10 mouse cellular contexts compared by ENCODE assay signal in genomic region chr14:31394822-31395532, GRCm38 (mm10). TPM values are rescaled to one million over a fixed set of nuclear protein-coding genes. Genes with fewer than 3 reads are reported as not detected.
DNase-seq lines count a peak whose midpoint lies in the region; ATAC-seq and TF ChIP-seq lines count a peak whose summit lies in the region.
"Had no signal": no experiment of that assay in that cellular context is flagged by ENCODE, and none has a peak within 500 bp of the region (broad histone marks: within the 10 kb centered on the region; RNA-seq: fewer than 3 reads in every experiment).

No protein-coding gene starts in this region.

- no peak overlapping the region for H3K4me2 ChIP-seq in stomach, embryonic 16.5 days (ENCODE audit: low read depth, low read length)
- H3K4me2 ChIP-seq: hindbrain, embryonic 13.5 days; stomach, embryonic 15.5 days had no signal

- no peak overlapping the region for H3K9ac ChIP-seq in stomach, embryonic 16.5 days (ENCODE audit: low read length)
- H3K9ac ChIP-seq: hindbrain, embryonic 13.5 days; stomach, embryonic 15.5 days had no signal

- no peak for DNase-seq in heart, embryonic 10.5 days (ENCODE audit: low spot score)
- no peak for DNase-seq in heart, postnatal 14 days
- no peak for DNase-seq in lung, adult 2 months
- no peak for DNase-seq in lung, postnatal 25 days (ENCODE audit: low spot score)
- peak; percentile 18 for DNase-seq in adipocyte (ENCODE audit: low spot score)
- no peak for DNase-seq in gastrocnemius, postnatal 10 days
- DNase-seq: kidney, postnatal 14 days had no signal

- TF ChIP-seq CTCF in lung, adult 2 months (IDR thresholded peaks at IDR 0.05; ENCODE audit: insufficient read depth, low read length) = 0 out of 2 replicates have a peak, but pooled peaks have one; percentile 11

- no peaks in the 10 kb centered on the region; the same call in 1 of the 2 replicates for H3K9me3 ChIP-seq in heart, embryonic 10.5 days
- no peaks in the 10 kb centered on the region; the same call in 1 of the 2 replicates for H3K9me3 ChIP-seq in stomach, embryonic 16.5 days (replicated peaks; ENCODE audit: control insufficient read depth, low read length)
- H3K9me3 ChIP-seq: hindbrain, embryonic 13.5 days; stomach, embryonic 15.5 days had no signal

- H3K4me3 ChIP-seq in heart, embryonic 10.5 days = no peak overlapping the region
- H3K4me3 ChIP-seq in lung, adult 2 months (replicated peaks; ENCODE audit: extremely low read depth, low read depth, low read length) = no peak overlapping the region
- H3K4me3 ChIP-seq in stomach, embryonic 16.5 days (replicated peaks; ENCODE audit: low read length) = no peak overlapping the region
- H3K4me3 ChIP-seq: hindbrain, embryonic 13.5 days; stomach, embryonic 15.5 days had no signal

- peak overlapping the region; percentile 76; the same call in 1 of the 2 replicates for H3K27ac ChIP-seq in heart, embryonic 10.5 days
- H3K27ac ChIP-seq in stomach, embryonic 16.5 days (ENCODE audit: low read length) = peak overlapping the region; percentile 18; the same call in 1 of the 2 replicates
- H3K27ac ChIP-seq: hindbrain, embryonic 13.5 days; stomach, embryonic 15.5 days had no signal

- TF ChIP-seq POLR2A in lung, adult 2 months (IDR thresholded peaks at IDR 0.05; ENCODE audit: borderline replicate concordance, extremely low read depth, low read depth, low read length) = no peak

- H3K27me3 ChIP-seq in heart, embryonic 10.5 days (ENCODE audit: insufficient read depth, poor library complexity, severe bottlenecking) = no peaks in the 10 kb centered on the region
- H3K27me3 ChIP-seq in stomach, embryonic 16.5 days (ENCODE audit: control insufficient read depth, insufficient read depth, low read length) = no peaks in the 10 kb centered on the region
- H3K27me3 ChIP-seq: hindbrain, embryonic 13.5 days; stomach, embryonic 15.5 days had no signal

- no peak for ATAC-seq in stomach, embryonic 16.5 days (ENCODE audit: insufficient read depth, low FRiP score)

- intact Hi-C loops in heart, postnatal 14 days (cut with DNase I) = no loop called here

- H3K36me3 ChIP-seq in heart, embryonic 10.5 days = peaks cover 13% of the 10 kb centered on the region
- no peaks in the 10 kb centered on the region for H3K36me3 ChIP-seq in stomach, embryonic 16.5 days (ENCODE audit: control insufficient read depth, insufficient read depth, low read length)
- H3K36me3 ChIP-seq: stomach, embryonic 15.5 days had no signal

- H3K4me1 ChIP-seq in heart, embryonic 10.5 days = peaks cover 67% of the 10 kb centered on the region
- H3K4me1 ChIP-seq in lung, adult 2 months (ENCODE audit: control insufficient read depth, insufficient read depth, low read length) = peaks cover 13% of the 10 kb centered on the region
- peaks cover 12% of the 10 kb centered on the region for H3K4me1 ChIP-seq in stomach, embryonic 16.5 days (ENCODE audit: control insufficient read depth, insufficient read depth, low read length)

- WGBS in heart, embryonic 10.5 days = 83% methylated on average over 9 of the region's 9 CpGs
- WGBS in lung, adult 2 months = 82% methylated on average over 9 of the region's 9 CpGs
- WGBS in stomach, embryonic 16.5 days = 92% methylated on average over 9 of the region's 9 CpGs

RNA-seq across cellular contexts. Expression of gene Sh3bp5, which starts 40.9 kb away (rescaled TPM):
- polyA plus RNA-seq in heart, embryonic 10.5 days (2016; fragmentation: Nextera tagmentation; extraction: Ambion mirVana) = 26.5 and 30.1 TPM in 2 replicates
- 10 to 100 TPM; 44.4 to 47.3 TPM for total RNA-seq in heart, postnatal 14 days (2021)
- 40.9 and 50.1 TPM in 2 replicates for polyA plus RNA-seq in lung, adult 2 months (2012; rRNA removed)
- polyA plus RNA-seq in stomach, embryonic 16.5 days (2015; fragmentation: Nextera tagmentation; extraction: Ambion mirVana) = 19.5 and 20.0 TPM in 2 replicates
- 10 to 100 TPM; 76.2 to 81.0 TPM for total RNA-seq in gastrocnemius, postnatal 10 days (2021)

RNA-seq across cellular contexts. Expression of gene Capn7, which starts 58.5 kb away (rescaled TPM):
- 37.1 and 40.8 TPM in 2 replicates for polyA plus RNA-seq in heart, embryonic 10.5 days (2016; fragmentation: Nextera tagmentation; extraction: Ambion mirVana)
- total RNA-seq in heart, postnatal 14 days (2021) = 10 to 100 TPM; 31.3 to 31.5 TPM
- polyA plus RNA-seq in lung, adult 2 months (2012; rRNA removed) = 11.0 and 12.2 TPM in 2 replicates
- 35.7 and 37.7 TPM in 2 replicates for polyA plus RNA-seq in stomach, embryonic 16.5 days (2015; fragmentation: Nextera tagmentation; extraction: Ambion mirVana)
- total RNA-seq in gastrocnemius, postnatal 10 days (2021) = 10 to 100 TPM; 28.0 to 31.1 TPM
